Mouse (Mus musculus) liver, postnatal 0 days (tissue): ENCODE results near the gene Prkd2.

Source experiments
- CTCF ChIP-seq: sonication (generic); IDR thresholded peaks from 2 replicates; pipeline ENCODE4 v1.5.1; 2016; ENCODE audit warnings: antibody characterized with exemption, low read depth
- EP300 ChIP-seq: IDR thresholded peaks from 2 replicates; pipeline ENCODE4 v1.6.1; 2016; ENCODE audit warnings: antibody characterized with exemption, low read depth, mild to moderate bottlenecking

- no peak for TF ChIP-seq EP300
- TF ChIP-seq CTCF = no peak
These were observed 22.9 kb upstream of the Prkd2 start for GRCm38 (mm10) chr7:16819794-16820193.
